Mouse (Mus musculus) hindbrain, embryonic 16.5 days (tissue): ENCODE data around the gene Grin3a. TPM values are rescaled to one million over a fixed set of nuclear protein-coding genes. Genes with fewer than 3 reads are reported as not detected.
"Not testable (repeated sequence)": the region's sequence is repeated elsewhere in the genome, so short reads cannot be mapped to it uniquely, and the experiment has no call there.

Source experiments
- ATAC-seq: fragments of 200-750 bp; cut with Nextera tagmentation; 2 replicates; pipeline ENCODE4 v1.8.0; 2017; ENCODE audit warnings: moderate TSS enrichment, moderate library complexity
- H3K27ac ChIP-seq: fragments of 300-500 bp; sonication (generic); 2 replicates; pipeline ENCODE4 v1.5.1; 2014; ENCODE audit warnings: low read depth, mild to moderate bottlenecking, control low read depth, low read length, moderate library complexity
- H3K27me3 ChIP-seq: fragments of 300-500 bp; sonication (generic); replicated peaks from 2 replicates; pipeline ENCODE4 v1.6.1; 2014; ENCODE audit warnings: low read length; ENCODE audit not compliant: control insufficient read depth, insufficient read depth
- H3K36me3 ChIP-seq: fragments of 300-500 bp; sonication (generic); 2 replicates; pipeline ENCODE4 v1.6.1; 2014; ENCODE audit warnings: mild to moderate bottlenecking, low read length, moderate library complexity, mixed read lengths; ENCODE audit not compliant: control insufficient read depth, insufficient read depth
- H3K4me1 ChIP-seq: fragments of 300-500 bp; sonication (generic); 2 replicates; pipeline ENCODE4 v1.6.1; 2014; ENCODE audit warnings: low read depth, low read length; ENCODE audit not compliant: control insufficient read depth, insufficient read depth
- H3K4me2 ChIP-seq: fragments of 300-500 bp; sonication (generic); 2 replicates; pipeline ENCODE4 v1.6.1; 2014; ENCODE audit warnings: mild to moderate bottlenecking, low read length, control low read depth, moderate library complexity
- H3K4me3 ChIP-seq: fragments of 300-500 bp; sonication (generic); 2 replicates; pipeline ENCODE4 v1.5.1; 2014; ENCODE audit warnings: mild to moderate bottlenecking, low read length, control low read depth, moderate library complexity
- H3K9ac ChIP-seq: fragments of 300-500 bp; sonication (generic); 2 replicates; pipeline ENCODE4 v1.6.1; 2014; ENCODE audit warnings: low read depth, mild to moderate bottlenecking, control low read depth, low read length, moderate library complexity
- H3K9me3 ChIP-seq: fragments of 300-500 bp; sonication (generic); 2 replicates; pipeline ENCODE4 v1.6.1; 2014; ENCODE audit warnings: mild to moderate bottlenecking, low read length, moderate library complexity; ENCODE audit not compliant: control insufficient read depth
- WGBS: fragments of 180-500 bp; shearing (Covaris S2); extraction: QIAGEN DNeasy Blood & Tissue Kit; methylation state at CpG from one replicate; pipeline ENCODE4 v1.1.7; 2014; 5-methylcytosine and 5-hydroxymethylcytosine counted together
- polyA plus RNA-seq: library from polyadenylated mRNA; unstranded; fragments of >200 nt; fragmentation: Nextera tagmentation; extraction: Ambion mirVana; gene quantifications from 2 replicates; pipeline ENCODE4 v1.2.1, GENCODE M21; 2015

The Grin3a gene
- polyA plus RNA-seq, 1 experiment from 2014 or later: 25.6 TPM

DNA sequence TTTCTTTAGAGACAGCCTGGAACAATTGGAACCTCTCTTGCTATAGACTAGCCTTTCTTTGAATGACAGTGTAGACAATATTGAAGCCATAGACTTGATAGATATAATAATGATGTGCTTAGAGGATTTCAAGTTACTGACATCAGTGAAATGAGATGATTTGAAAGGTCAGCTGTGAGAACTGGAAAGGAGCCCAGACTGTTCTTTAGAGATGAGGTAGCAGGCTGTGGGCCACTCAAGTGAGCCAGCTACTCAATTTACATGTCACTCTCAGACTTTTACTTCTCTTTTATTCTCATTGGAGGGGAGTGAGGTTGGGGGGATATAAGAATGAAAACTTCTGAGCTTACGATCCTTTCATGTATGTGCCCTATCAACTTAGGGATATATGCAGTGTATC is 186.1 kb downstream of the Grin3a start:
- no peaks in the 10 kb centered on the region for H3K9me3 ChIP-seq
- H3K36me3 ChIP-seq: peaks cover 34% of the 10 kb centered on the region
- no peak overlapping the region for H3K27ac ChIP-seq
- WGBS: 94% methylated on average over 1 of the region's 1 CpGs
- no peak overlapping the region for H3K4me2 ChIP-seq
- no peak overlapping the region for H3K4me3 ChIP-seq
- H3K4me1 ChIP-seq: no peaks in the 10 kb centered on the region
- ATAC-seq: no peak
- H3K27me3 ChIP-seq: no peaks in the 10 kb centered on the region
- no peak overlapping the region for H3K9ac ChIP-seq

DNA sequence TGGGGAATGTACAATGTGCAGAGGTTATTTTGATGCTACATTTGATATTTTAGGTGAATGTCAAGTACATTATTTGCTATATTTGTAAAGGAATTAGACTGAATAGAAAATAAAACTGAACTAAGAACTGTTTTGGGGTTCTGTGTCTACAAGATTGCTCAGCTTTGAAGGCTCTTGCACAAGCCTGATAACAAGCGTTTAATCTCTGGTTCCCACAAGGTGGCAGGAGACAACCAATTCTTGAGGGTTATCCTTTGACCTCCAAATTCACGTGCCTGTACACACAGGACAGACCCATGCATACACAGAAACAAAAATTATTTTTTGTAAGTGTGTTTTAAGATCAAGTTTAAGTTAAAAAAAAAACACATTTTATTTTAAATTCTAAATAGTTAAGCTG is 205.6 kb downstream of the Grin3a start:
- Histone ChIP-seq H3K9ac (no peak overlapping the region), H3K27ac (no peak overlapping the region), H3K9me3 (no peaks in the 10 kb centered on the region), H3K4me3 (no peak overlapping the region), H3K27me3 (no peaks in the 10 kb centered on the region), H3K36me3 (peaks cover 24% of the 10 kb centered on the region), H3K4me1 (no peaks in the 10 kb centered on the region), H3K4me2 (no peak overlapping the region)
- WGBS: 65% methylated on average over 2 of the region's 2 CpGs
- no peak for ATAC-seq

GRCm38 (mm10) chr4:49637821-49638220 is 207.7 kb downstream of the Grin3a start:
- Histone ChIP-seq H3K9me3 (no peaks in the 10 kb centered on the region), H3K27me3 (no peaks in the 10 kb centered on the region), H3K4me3 (no peak overlapping the region), H3K4me2 (no peak overlapping the region), H3K9ac (no peak overlapping the region), H3K27ac (no peak overlapping the region), H3K36me3 (peaks cover 12% of the 10 kb centered on the region), H3K4me1 (peaks cover 15% of the 10 kb centered on the region)
- no peak for ATAC-seq
- 89% methylated on average over 11 of the region's 11 CpGs for WGBS

DNA sequence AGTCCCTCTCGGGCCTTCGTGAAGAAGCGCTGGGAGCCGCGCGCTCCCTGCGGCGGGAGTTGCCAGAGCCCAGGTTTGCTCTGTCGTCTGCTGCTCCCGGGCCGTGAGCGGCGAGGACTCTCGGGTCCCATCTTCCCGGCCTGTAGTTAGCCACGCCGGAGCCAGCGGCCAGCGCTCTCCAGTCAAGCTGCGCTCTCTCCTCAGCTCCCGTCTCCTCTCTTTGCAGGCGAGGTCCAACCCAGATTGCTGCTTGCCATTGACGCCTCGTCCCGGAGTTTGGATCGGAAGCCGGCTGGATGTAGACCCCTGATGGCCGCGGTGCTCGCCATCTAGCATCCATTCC is 213.4 kb downstream of the Grin3a start:
- peak; percentile 82 for ATAC-seq
- H3K4me3 ChIP-seq: peak overlapping the region; percentile 71
- H3K9me3 ChIP-seq: no peaks in the 10 kb centered on the region
- H3K27ac ChIP-seq: peak overlapping the region; percentile 80
- H3K36me3 ChIP-seq: peaks cover 3% of the 10 kb centered on the region; the same call in 1 of the 2 replicates
- H3K4me1 ChIP-seq: peaks cover 17% of the 10 kb centered on the region
- H3K9ac ChIP-seq: peak overlapping the region; percentile 69
- H3K27me3 ChIP-seq: no peaks in the 10 kb centered on the region
- WGBS: under 1% methylated on average over 30 of the region's 30 CpGs
- H3K4me2 ChIP-seq: peak overlapping the region; percentile 82

DNA sequence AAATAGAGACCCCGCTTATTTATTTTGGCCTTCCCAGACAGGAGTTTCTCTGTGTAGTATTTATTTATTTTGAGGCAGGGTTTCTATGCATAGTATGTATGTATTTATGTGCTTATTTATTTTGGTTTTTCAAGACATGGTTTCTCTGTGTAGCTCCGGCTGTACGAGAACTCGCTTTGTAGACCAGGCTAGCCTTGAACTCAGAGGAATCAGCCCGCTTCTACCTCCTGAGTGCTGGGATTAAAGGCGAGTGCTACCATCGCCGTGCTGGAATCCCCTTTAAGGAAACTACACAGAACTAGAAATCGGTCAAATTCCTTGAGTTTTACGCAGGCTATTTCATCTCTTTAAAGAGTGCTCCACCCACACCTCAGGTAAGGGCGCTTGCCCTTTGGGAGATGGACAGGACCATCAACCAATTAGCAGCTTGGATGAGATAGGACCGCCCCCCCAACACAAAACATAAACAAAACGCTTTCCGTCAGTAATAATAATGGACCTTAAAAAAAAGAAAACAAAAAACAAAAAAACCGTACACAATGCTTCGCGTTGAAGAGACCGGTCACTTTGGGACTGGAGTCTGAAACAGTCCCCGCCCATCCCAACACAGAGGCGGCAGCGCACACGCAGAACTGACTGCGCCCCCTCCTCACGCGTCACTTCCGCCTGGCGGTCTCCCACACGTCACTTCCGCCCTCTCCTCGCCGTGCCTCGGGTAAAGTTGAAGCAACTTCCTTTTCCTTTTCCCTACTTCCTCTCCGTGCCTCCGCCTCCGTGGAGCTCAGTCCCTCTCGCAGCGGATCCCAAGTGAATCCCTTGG is 214.0 kb downstream of the Grin3a start, which contains the start of gene Rnf20:
Gene Rnf20 (plus strand): TSS at position 688 of the 820 bp plus-strand sequence.
- peak; percentile 97 for ATAC-seq
- H3K9ac ChIP-seq: peak within 1 kb of the TSS; percentile 69
- no peaks in the 10 kb centered on the region for H3K9me3 ChIP-seq
- peaks cover 3% of the 10 kb centered on the region; the same call in 1 of the 2 replicates for H3K36me3 ChIP-seq
- 4% methylated on average over 37 of the region's 37 CpGs for WGBS
- peak within 1 kb of the TSS; percentile 82 for H3K4me2 ChIP-seq
- peak within 1 kb of the TSS; percentile 80 for H3K27ac ChIP-seq
- H3K4me3 ChIP-seq: peak within 1 kb of the TSS; percentile 71
- no peaks in the 10 kb centered on the region for H3K27me3 ChIP-seq
- H3K4me1 ChIP-seq: peaks cover 17% of the 10 kb centered on the region

DNA sequence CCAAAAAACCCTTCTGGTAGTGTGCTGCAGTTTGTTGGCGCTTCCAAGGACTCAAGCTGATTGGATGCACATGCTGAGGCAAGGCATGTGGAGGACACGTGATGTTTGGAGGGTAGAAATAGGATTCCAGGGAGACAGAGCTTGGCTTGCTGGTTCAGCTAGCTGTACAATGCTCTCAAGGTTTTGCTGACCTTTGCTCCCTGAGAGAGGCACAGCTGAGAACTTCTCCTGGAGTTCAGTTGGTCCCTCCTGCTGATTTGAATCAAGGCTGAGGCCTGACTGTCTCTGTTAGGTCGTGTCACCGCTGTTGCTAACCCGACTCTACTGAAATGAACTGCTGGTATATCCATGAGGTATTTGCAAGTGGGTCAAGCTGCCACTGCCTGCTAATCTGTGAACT is 216.6 kb downstream of the Grin3a start:
- Histone ChIP-seq H3K4me3 (no peak overlapping the region), H3K36me3 (no peaks in the 10 kb centered on the region), H3K4me1 (peaks cover 11% of the 10 kb centered on the region), H3K27ac (no peak overlapping the region), H3K4me2 (no peak overlapping the region), H3K9ac (no peak overlapping the region), H3K27me3 (no peaks in the 10 kb centered on the region), H3K9me3 (no peaks in the 10 kb centered on the region)
- ATAC-seq: no peak
- WGBS: 81% methylated on average over 5 of the region's 5 CpGs

DNA sequence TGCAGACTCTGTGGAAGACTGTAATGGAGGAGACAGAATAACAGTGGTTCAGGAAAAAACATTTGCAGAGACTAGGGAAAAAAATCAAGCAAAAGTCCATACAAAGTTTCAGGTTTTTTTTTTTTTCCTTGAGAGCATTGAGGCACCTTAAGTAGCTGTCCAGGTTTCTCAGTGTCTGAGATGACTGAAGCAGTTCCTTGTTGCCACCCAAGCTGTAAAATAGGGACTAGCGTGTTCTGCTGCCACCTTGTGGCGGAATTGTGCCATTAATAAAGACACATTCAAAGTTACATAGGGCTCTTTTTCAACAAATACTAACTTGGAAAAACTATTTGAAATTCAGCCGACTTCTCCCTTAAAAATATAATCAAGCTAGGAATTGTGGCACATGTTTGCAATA is 218.6 kb downstream of the Grin3a start:
- no peaks in the 10 kb centered on the region for H3K27me3 ChIP-seq
- H3K9ac ChIP-seq: no peak overlapping the region
- H3K9me3 ChIP-seq: no peaks in the 10 kb centered on the region
- no peaks in the 10 kb centered on the region for H3K36me3 ChIP-seq
- 1% methylated on average over 3 of the region's 3 CpGs for WGBS
- no peak for ATAC-seq
- H3K27ac ChIP-seq: no peak overlapping the region
- no peak overlapping the region for H3K4me3 ChIP-seq
- no peaks in the 10 kb centered on the region for H3K4me1 ChIP-seq
- H3K4me2 ChIP-seq: no peak overlapping the region

DNA sequence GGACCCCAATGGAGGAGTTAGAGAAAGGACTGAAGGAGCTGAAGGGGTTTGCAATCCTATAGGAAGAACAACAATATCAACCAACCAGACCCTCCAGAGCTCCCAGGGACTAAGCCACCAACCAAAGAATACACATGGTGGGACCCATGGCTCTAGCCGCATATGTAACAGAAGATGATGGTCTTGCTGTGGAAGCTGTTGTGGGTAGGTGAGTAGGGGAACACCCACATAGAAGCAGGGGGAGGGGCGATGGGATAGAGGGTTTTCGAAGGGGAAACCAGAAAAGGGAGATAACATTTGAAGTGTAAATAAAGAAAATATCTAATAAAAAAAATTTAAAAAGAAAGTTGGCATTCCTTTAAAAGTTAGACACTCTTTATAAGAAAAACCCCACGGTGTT is 220.6 kb downstream of the Grin3a start:
- H3K27ac ChIP-seq, H3K4me2 ChIP-seq, H3K4me1 ChIP-seq, ATAC-seq, H3K27me3 ChIP-seq, H3K4me3 ChIP-seq, H3K36me3 ChIP-seq, H3K9ac ChIP-seq, H3K9me3 ChIP-seq: not testable (repeated sequence)
- 91% methylated on average over 4 of the region's 4 CpGs for WGBS

DNA sequence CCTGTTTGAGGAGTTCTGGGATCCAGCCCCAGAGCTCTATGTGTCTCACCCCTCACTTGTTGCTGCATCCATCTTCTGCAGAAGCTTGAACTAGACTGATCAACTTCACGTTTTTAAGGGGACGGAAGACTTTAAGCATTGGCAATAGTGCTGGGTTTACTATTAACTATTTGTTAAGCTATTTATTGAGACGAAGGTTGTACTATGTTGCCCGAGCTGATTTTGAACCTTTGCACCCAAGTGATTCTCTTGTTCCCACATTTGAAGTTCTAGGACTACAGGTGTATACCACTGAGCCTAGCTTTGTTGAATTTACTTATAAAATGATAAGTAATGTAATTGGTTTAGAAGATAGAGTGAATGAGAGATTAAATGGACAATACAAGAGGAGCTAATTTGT is 221.6 kb downstream of the Grin3a start:
- Histone ChIP-seq H3K36me3 (no peaks in the 10 kb centered on the region), H3K4me3 (no peak overlapping the region), H3K27me3 (no peaks in the 10 kb centered on the region), H3K4me2 (no peak overlapping the region), H3K9ac (no peak overlapping the region), H3K9me3 (no peaks in the 10 kb centered on the region), H3K27ac (no peak overlapping the region), H3K4me1 (no peaks in the 10 kb centered on the region)
- no peak for ATAC-seq
- WGBS: 87% methylated on average over 4 of the region's 4 CpGs
